29 mouse cellular contexts compared by ENCODE assay signal in genomic region chr11:104182141-104182540, GRCm38 (mm10). TPM values are rescaled to one million over a fixed set of nuclear protein-coding genes. Genes with fewer than 3 reads are reported as not detected.
"Had no signal": no experiment of that assay in that cellular context is flagged by ENCODE, and none has a peak within 500 bp of the region (broad histone marks: within the 10 kb centered on the region; RNA-seq: fewer than 3 reads in every experiment).

No protein-coding gene starts in this region.

- H3K27me3 ChIP-seq: limb, embryonic 15.5 days; midbrain, embryonic 13.5 days; neural tube, embryonic 13.5 days; stomach, embryonic 15.5 days had no signal

- H3K36me3 ChIP-seq: limb, embryonic 12.5 days; limb, embryonic 15.5 days; midbrain, embryonic 13.5 days; neural tube, embryonic 13.5 days; stomach, embryonic 15.5 days had no signal

- H3K4me3 ChIP-seq: limb, embryonic 12.5 days; limb, embryonic 15.5 days; midbrain, embryonic 13.5 days; myocyte; neural tube, embryonic 13.5 days; stomach, embryonic 15.5 days had no signal

- H3K4me1 ChIP-seq: limb, embryonic 12.5 days; limb, embryonic 15.5 days; midbrain, embryonic 13.5 days; neural tube, embryonic 13.5 days; stomach, embryonic 15.5 days had no signal

- DNase-seq: kidney, postnatal 14 days; kidney, postnatal 4 days; left cerebral cortex, postnatal 4 days; liver, postnatal 0 days; lung, embryonic 14.5 days; retina, postnatal 1 day; right cerebral cortex, postnatal 25 days; spleen, adult 18-20 months; thymus, adult 18-20 months; thymus, postnatal 36 days had no signal

- H3K27ac ChIP-seq: limb, embryonic 12.5 days; limb, embryonic 15.5 days; liver, embryonic 14.5 days; macrophage; midbrain, embryonic 13.5 days; neural tube, embryonic 13.5 days; stomach, embryonic 15.5 days had no signal

- H3K9me3 ChIP-seq: limb, embryonic 12.5 days; limb, embryonic 15.5 days; midbrain, embryonic 13.5 days; neural tube, embryonic 13.5 days; stomach, embryonic 15.5 days had no signal

- H3K9ac ChIP-seq: limb, embryonic 12.5 days; limb, embryonic 15.5 days; liver, embryonic 14.5 days; liver, postnatal 0 days; lung, embryonic 14.5 days; midbrain, embryonic 13.5 days; neural tube, embryonic 13.5 days; stomach, embryonic 15.5 days had no signal

- H3K4me2 ChIP-seq: limb, embryonic 12.5 days; limb, embryonic 15.5 days; liver, embryonic 11.5 days; lung, embryonic 14.5 days; midbrain, embryonic 13.5 days; neural tube, embryonic 13.5 days; stomach, embryonic 15.5 days had no signal

- ATAC-seq: liver, postnatal 0 days; lung, postnatal 0 days; midbrain, embryonic 13.5 days; midbrain, embryonic 16.5 days had no signal

RNA-seq across cellular contexts. Expression of gene Sppl2c, which starts 4.0 kb away (rescaled TPM):
- total RNA-seq: layer of hippocampus, adult 18-20 months; layer of hippocampus, postnatal 14 days; left cerebral cortex, adult 8-10 months; left cerebral cortex, postnatal 14 days; left cerebral cortex, postnatal 4 days; megakaryocyte, adult 5-6 weeks; monocyte, adult 5-6 weeks; neutrophil, adult 5-6 weeks had no signal
- polyA plus RNA-seq: limb, embryonic 12.5 days; limb, embryonic 15.5 days; liver, embryonic 11.5 days; liver, embryonic 14.5 days; liver, postnatal 0 days; lung, embryonic 14.5 days; lung, postnatal 0 days; macrophage; midbrain, embryonic 13.5 days; midbrain, embryonic 16.5 days; myocyte; neural tube, embryonic 13.5 days; stomach, embryonic 15.5 days; urinary bladder, adult 2 months had no signal

RNA-seq across cellular contexts. Expression of gene Mapt, which starts 49.0 kb away (rescaled TPM):
- polyA plus RNA-seq: macrophage had no signal

RNA-seq across cellular contexts. Expression of gene Crhr1, which starts 49.5 kb away (rescaled TPM):
- total RNA-seq: megakaryocyte, adult 5-6 weeks; monocyte, adult 5-6 weeks; neutrophil, adult 5-6 weeks had no signal
- polyA plus RNA-seq: limb, embryonic 15.5 days; liver, embryonic 11.5 days; liver, embryonic 14.5 days; liver, postnatal 0 days; lung, embryonic 14.5 days; lung, postnatal 0 days; macrophage; myocyte had no signal
